Mouse (Mus musculus): ENCODE data around the gene Etv6.

GRCm38 (mm10) chr6:134112753-134113152 lies 77.3 kb downstream of the Etv6 start:
- TF ChIP-seq GATA1 (IDR thresholded peaks at IDR 0.05; ENCODE audit: low read length) (no peak), TAL1 (IDR thresholded peaks at IDR 0.05; ENCODE audit: low read length) (no peak)

Data from erythroblast, embryonic 14.5 days (primary cell).